Mouse (Mus musculus) ovary, postnatal 14 days (tissue): Measurements from ENCODE around the gene Vgll4.

Experiments used
- DNase-seq: peaks from one replicate; pipeline ENCODE4 v3.0.0; 2022; ENCODE audit warnings: low spot score

The Vgll4 gene

DNA sequence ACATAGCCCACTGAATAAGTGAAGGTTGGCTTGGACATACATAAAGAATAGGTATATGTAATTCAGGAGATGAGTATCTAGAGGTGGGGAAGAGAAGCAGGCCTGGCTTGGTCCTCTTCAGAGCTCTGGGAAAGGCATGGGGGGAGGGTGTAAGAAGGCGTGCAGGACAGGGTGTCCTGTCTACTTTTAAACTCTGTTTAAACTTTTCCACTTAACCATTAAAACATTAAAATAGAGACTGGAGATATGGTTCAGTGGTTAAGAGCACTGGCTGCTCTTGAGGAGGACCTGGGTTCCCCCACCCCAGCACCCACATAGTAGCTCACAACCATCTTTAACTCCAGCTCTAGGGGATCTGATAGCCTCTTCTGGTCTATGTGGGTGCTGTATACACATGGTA is 3.2 kb upstream of the Vgll4 start:
- DNase-seq = no peak

DNA sequence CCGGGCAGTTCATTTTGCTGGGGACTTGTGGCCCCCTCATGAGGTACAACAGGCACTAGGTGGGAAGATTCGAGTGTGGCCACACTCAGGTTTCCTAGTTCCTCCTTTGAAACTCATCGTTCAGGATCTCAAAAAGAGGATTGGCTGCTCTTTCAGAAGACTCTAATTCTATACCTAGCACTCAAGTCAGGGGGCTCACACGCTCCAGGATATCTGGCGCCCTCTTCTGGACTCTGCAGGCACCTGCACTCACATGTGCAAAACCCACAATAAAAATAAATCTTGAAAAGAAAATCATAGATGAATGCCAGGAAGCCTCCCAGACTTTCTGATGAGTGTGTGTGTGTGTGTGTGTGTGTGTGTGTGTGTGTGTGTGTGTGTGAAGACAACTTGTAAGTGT is 1.1 kb upstream of the Vgll4 start:
- DNase-seq = no peak

DNA sequence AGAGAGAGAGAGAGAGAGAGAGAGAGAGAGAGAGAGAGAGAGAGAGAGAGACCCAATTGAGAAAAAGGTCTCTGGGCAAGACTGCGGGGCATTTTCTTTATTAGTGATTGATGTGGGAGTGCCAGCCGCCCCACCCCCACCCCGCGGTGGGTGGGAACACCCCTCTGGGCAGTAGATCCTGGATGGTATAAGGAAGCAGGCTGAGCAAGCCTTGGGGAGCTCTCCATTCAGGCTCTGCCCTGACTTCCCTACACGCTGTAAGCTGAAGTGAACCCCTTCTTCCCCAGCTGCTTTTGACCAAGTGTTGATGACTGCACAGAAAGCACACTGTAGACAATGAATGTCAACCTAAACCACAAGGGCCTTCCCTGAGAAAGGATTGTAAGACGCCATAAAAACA is 592 bp upstream of the Vgll4 start:
- DNase-seq = no peak

GRCm38 (mm10) chr6:114968361-114969212 is 1.2 kb downstream of the Vgll4 start:
- peak; percentile 76 for DNase-seq

- DNase-seq = no peak
Measured at GRCm38 (mm10) chr6:114967623-114968022, 2.2 kb downstream of the Vgll4 start.

GRCm38 (mm10) chr6:114966396-114967154 is 3.2 kb downstream of the Vgll4 start:
- no peak for DNase-seq

- DNase-seq = no peak
Measured at GRCm38 (mm10) chr6:114965802-114966201, 4.0 kb downstream of the Vgll4 start.

GRCm38 (mm10) chr6:114965396-114965795 is 4.4 kb downstream of the Vgll4 start:
- no peak for DNase-seq

DNA sequence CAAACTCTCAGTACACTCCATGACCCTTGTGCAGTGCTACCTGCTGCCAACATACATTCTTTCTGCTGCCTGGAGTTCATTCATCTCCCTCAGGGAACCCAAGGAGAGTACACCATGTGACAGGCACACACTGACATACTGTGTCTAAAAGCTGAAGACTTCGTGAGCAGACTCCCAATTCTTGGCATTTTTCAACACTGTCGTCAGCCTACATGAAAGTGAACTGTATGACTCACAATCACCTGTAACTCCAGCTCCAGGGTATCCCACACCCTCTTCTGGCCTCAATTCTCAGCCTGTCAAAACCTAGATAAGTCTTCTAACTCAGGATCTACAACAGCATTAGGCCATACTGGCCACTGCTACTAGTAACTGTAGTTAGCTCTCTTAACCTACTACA is 5.6 kb downstream of the Vgll4 start:
- no peak for DNase-seq

- DNase-seq = no peak
Measured at GRCm38 (mm10) chr6:114963636-114964035, 6.2 kb downstream of the Vgll4 start.

DNA sequence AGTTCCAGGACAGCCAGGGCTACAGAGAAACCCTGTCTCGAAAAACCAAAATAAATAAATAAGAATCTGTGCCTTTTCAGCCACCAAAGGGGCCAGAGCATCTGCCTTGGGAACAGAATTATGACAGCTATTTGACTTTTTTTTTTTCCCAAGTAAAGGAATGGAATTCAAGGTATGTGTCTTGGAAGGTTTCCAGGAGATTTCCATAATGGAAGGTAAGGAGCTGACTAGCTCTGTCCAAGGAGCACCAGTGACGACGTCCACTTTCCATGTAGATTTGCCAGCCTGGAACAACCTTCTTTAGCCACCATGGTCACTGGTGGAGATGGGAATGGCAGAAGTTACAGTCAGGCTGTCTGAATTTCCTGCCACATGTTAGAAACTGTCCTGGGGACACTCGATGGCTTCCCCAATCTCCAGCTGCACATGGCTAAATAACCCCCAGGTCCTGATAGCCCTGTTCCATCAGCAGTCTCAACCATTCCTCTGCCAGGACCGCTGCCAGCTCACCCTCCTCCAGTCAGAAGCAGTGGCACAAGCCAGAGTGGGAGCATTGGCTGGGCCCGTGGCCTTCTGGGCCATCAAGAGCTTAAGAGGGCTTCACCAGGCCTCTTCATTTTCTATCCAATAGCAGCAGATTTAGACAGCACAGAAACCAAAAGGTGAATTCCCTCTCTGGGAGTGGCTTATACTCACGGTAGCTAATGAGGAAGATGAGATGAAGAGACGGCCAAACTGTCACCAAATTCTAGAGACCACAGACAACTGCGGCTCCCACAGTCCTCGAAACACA is 8.3 kb downstream of the Vgll4 start:
- no peak for DNase-seq

DNA sequence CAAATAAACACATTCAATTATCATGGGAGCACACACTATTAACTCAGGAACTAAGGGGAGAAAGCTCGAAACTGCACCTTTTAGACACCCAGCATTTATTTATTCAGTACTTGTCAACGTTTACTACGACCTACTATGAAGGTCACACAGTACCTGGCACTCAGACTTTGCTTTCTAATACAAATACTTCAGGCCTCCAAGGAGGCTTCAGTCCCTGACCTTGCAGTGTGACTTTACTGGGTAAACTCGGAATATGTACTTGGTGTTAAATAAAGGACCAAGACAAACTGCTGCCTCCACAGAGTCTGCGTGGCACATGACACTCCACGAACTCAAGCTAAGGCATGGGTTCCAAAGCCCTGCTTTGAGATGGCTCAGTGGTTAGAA is 10.8 kb downstream of the Vgll4 start:
- DNase-seq = no peak

GRCm38 (mm10) chr6:114958249-114959011 is 11.4 kb downstream of the Vgll4 start:
- no peak for DNase-seq

- no peak for DNase-seq
Measured at GRCm38 (mm10) chr6:114957756-114958155, 12.0 kb downstream of the Vgll4 start.

GRCm38 (mm10) chr6:114954496-114954895 is 15.3 kb downstream of the Vgll4 start:
- no peak for DNase-seq

- DNase-seq = no peak
Measured at GRCm38 (mm10) chr6:114953601-114954000, 16.2 kb downstream of the Vgll4 start.

DNA sequence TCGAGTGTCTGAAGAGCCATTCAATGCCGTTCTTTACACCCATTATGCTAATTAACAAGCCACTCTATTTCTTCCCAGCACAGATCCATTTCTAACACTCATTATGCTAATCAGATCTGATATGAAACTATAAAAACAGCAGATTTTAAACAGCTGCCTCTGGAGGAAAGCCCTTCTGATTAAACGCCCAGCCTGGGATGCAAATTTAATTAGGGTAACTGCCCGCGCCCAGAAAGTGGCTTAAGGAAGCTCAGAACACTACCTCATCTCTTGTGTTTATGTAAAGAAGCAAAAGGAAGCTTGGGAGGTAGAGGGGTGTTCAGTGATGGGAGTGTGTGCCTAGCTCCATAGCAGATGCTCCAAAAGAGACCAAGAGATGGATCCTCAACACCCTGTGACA is 17.4 kb downstream of the Vgll4 start:
- no peak for DNase-seq

GRCm38 (mm10) chr6:114944456-114945438 is 25.0 kb downstream of the Vgll4 start:
- DNase-seq = no peak

GRCm38 (mm10) chr6:114941201-114941849 is 28.5 kb downstream of the Vgll4 start:
- no peak for DNase-seq

- DNase-seq = no peak
Measured at GRCm38 (mm10) chr6:114939666-114940065, 30.1 kb downstream of the Vgll4 start.
